Mouse (Mus musculus) heart, embryonic 12.5 days (tissue): ENCODE data around the gene Foxa2. TPM values are rescaled to one million over a fixed set of nuclear protein-coding genes. Genes with fewer than 3 reads are reported as not detected.

Experiments used
- ATAC-seq: fragments of 200-750 bp; cut with Nextera tagmentation; 2 replicates; pipeline ENCODE4 v1.8.0; 2017; ENCODE audit warnings: moderate TSS enrichment, moderate library complexity; ENCODE audit not compliant: insufficient number of reproducible peaks, low FRiP score
- H3K27ac ChIP-seq: fragments of 300-500 bp; sonication (generic); 2 replicates; pipeline ENCODE4 v1.5.1; 2016; ENCODE audit warnings: mild to moderate bottlenecking, moderate library complexity; ENCODE audit not compliant: poor library complexity, severe bottlenecking
- H3K27me3 ChIP-seq: fragments of 300-500 bp; sonication (generic); replicated peaks from 2 replicates; pipeline ENCODE4 v1.6.1; 2016; ENCODE audit warnings: mild to moderate bottlenecking, moderate library complexity
- H3K36me3 ChIP-seq: fragments of 300-500 bp; sonication (generic); 2 replicates; pipeline ENCODE4 v1.6.1; 2016; ENCODE audit warnings: mild to moderate bottlenecking, moderate library complexity
- H3K4me1 ChIP-seq: fragments of 300-500 bp; sonication (generic); replicated peaks from 2 replicates; pipeline ENCODE4 v1.6.1; 2016; ENCODE audit warnings: mild to moderate bottlenecking
- H3K4me2 ChIP-seq: fragments of 300-500 bp; sonication (generic); 2 replicates; pipeline ENCODE4 v1.6.1; 2016; ENCODE audit warnings: mild to moderate bottlenecking, moderate library complexity
- H3K4me3 ChIP-seq: fragments of 300-500 bp; sonication (generic); 2 replicates; pipeline ENCODE4 v1.5.1; 2016; ENCODE audit warnings: mild to moderate bottlenecking
- H3K9ac ChIP-seq: fragments of 300-500 bp; sonication (generic); 2 replicates; pipeline ENCODE4 v1.6.1; 2016; ENCODE audit warnings: mild to moderate bottlenecking, moderate library complexity
- H3K9me3 ChIP-seq: fragments of 300-500 bp; sonication (generic); replicated peaks from 2 replicates; pipeline ENCODE4 v1.6.1; 2016; ENCODE audit warnings: mild to moderate bottlenecking, moderate library complexity
- WGBS: fragments of 180-500 bp; shearing (Covaris S2); methylation state at CpG from one replicate; pipeline ENCODE4 v1.1.7; 2016; 5-methylcytosine and 5-hydroxymethylcytosine counted together
- polyA plus RNA-seq: library from polyadenylated mRNA; unstranded; fragments of >200 nt; fragmentation: Nextera tagmentation; extraction: Ambion mirVana; gene quantifications from 2 replicates; pipeline ENCODE4 v1.2.1, GENCODE M21; 2016

Foxa2 gene
- polyA plus RNA-seq, 1 experiment from 2014 or later: 0.55 TPM

DNA sequence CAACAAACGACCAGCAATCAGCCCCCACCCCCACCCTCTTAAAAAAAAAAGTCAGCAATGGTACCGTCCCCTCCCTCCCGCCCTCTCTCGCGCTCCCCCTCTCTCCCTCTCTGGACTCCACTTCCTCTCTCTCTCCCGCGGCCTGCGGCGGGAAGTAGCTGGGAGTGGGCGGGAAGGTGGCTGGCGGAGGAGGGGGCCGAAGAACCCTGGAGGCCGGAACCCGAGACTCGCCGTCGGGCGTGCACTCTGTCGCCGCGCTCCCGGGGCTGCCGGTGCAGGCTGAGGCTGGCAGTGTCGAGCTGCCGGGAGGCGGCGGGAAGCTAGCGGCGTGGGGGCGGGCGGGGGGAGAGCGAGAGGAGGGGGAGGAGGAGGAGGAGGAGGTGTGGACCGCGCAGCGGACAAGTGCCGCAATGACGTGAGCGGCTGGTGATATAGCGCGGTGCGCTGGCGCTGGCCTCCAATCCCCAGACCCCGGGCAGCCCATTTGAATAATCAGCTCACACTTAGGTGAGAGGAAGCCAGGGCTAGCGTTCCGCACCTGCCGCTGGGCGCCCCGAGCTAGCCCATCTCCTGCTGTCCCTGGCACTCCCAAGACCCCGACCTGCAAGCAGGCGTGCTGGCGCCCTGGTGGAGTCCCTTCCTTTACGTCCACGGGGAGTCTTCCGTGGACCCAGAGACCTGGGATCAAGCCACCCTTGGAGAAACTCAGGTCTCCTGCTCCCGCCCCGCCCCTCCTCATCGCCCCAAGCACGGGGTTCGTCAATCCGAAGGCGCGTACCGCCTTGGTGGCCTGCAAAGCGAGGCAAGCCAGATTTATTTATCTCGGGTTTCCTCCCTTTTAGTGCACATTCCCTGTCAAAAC, 601 bp downstream of the Foxa2 start:
- Histone ChIP-seq H3K4me1 (peaks cover 38% of the 10 kb centered on the region), H3K27ac (no peak overlapping the region), H3K9ac (peak overlapping the region; percentile 42), H3K36me3 (no peaks in the 10 kb centered on the region), H3K9me3 (no peaks in the 10 kb centered on the region), H3K4me2 (peak overlapping the region; percentile 69), H3K27me3 (peaks cover 96% of the 10 kb centered on the region), H3K4me3 (peak overlapping the region; percentile 50)
- ATAC-seq: peak; percentile 60
- WGBS: 1% methylated on average over 56 of the region's 65 CpGs

GRCm38 (mm10) chr2:148045543-148045936, 1.2 kb downstream of the Foxa2 start:
- H3K9me3 ChIP-seq: no peaks in the 10 kb centered on the region
- no peak overlapping the region for H3K9ac ChIP-seq
- peaks cover 96% of the 10 kb centered on the region for H3K27me3 ChIP-seq
- WGBS: under 1% methylated on average over 24 of the region's 25 CpGs
- H3K4me3 ChIP-seq: peak overlapping the region; percentile 50
- peaks cover 42% of the 10 kb centered on the region for H3K4me1 ChIP-seq
- peak overlapping the region; percentile 69 for H3K4me2 ChIP-seq
- no peak overlapping the region for H3K27ac ChIP-seq
- 0 out of 2 replicates have a peak, but pooled peaks have one; percentile 20 for ATAC-seq
- H3K36me3 ChIP-seq: no peaks in the 10 kb centered on the region

GRCm38 (mm10) chr2:148044877-148045539, 1.8 kb downstream of the Foxa2 start:
- peaks cover 97% of the 10 kb centered on the region for H3K27me3 ChIP-seq
- H3K4me3 ChIP-seq: peak overlapping the region; percentile 50
- no peaks in the 10 kb centered on the region for H3K9me3 ChIP-seq
- no peak overlapping the region for H3K9ac ChIP-seq
- peaks cover 45% of the 10 kb centered on the region for H3K4me1 ChIP-seq
- H3K36me3 ChIP-seq: no peaks in the 10 kb centered on the region
- H3K27ac ChIP-seq: no peak overlapping the region
- no peak for ATAC-seq
- under 1% methylated on average over 26 of the region's 26 CpGs for WGBS
- H3K4me2 ChIP-seq: peak overlapping the region; percentile 69

DNA sequence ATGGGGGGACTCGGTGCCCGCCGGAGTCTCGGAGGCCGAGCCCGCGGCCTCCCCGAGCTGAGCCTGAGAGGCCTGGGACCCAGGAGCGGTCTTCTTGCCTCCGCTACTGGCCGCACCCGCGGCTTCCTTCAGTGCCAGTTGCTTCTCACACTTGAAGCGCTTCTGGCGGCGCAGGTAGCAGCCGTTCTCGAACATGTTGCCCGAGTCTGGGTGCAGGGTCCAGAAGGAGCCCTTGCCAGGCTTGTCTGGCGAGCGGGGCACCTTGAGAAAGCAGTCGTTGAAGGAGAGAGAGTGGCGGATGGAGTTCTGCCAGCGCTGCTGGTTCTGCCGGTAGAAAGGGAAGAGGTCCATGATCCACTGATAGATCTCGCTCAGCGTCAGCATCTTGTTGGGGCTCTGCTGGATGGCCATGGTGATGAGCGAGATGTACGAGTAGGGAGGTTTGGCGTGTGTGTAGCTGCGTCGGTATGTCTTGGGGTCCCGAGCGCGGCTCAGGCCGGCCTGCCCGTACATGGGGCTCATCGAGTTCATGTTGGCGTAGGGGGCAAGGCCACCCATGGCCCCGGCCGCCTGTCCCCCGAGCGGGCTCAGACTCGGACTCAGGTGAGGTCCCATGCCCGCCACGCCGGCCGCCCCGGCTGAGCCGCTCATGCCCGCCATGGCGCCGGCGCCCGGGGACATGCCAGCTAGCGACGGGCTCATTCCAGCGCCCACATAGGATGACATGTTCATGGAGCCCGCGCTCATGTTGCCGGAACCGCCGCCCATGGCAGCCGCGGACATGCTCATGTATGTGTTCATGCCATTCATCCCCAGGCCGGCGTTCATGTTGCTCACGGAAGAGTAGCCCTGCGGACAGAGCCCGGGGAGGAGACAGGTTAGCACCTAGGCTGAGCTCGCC, 2.5 kb downstream of the Foxa2 start:
- Histone ChIP-seq H3K9ac (no peak overlapping the region), H3K27me3 (peaks cover 98% of the 10 kb centered on the region), H3K36me3 (no peaks in the 10 kb centered on the region), H3K4me1 (peaks cover 49% of the 10 kb centered on the region), H3K27ac (no peak overlapping the region), H3K9me3 (no peaks in the 10 kb centered on the region), H3K4me3 (peak overlapping the region; percentile 50), H3K4me2 (peak overlapping the region; percentile 69)
- 1% methylated on average over 70 of the region's 71 CpGs for WGBS
- no peak for ATAC-seq

- Histone ChIP-seq H3K36me3 (no peaks in the 10 kb centered on the region), H3K4me2 (peak overlapping the region; percentile 69), H3K27me3 (peaks cover 96% of the 10 kb centered on the region), H3K27ac (no peak overlapping the region), H3K4me3 (no peak overlapping the region), H3K4me1 (peaks cover 42% of the 10 kb centered on the region), H3K9me3 (no peaks in the 10 kb centered on the region), H3K9ac (no peak overlapping the region)
- 17% methylated on average over 17 of the region's 17 CpGs for WGBS
- ATAC-seq: no peak
Observed at GRCm38 (mm10) chr2:148043271-148043975, 3.3 kb downstream of the Foxa2 start.

GRCm38 (mm10) chr2:148042126-148042640, 4.6 kb downstream of the Foxa2 start:
- H3K4me3 ChIP-seq: no peak overlapping the region
- no peak overlapping the region for H3K9ac ChIP-seq
- WGBS: 20% methylated on average over 3 of the region's 3 CpGs
- no peak overlapping the region for H3K4me2 ChIP-seq
- H3K4me1 ChIP-seq: peaks cover 38% of the 10 kb centered on the region
- no peaks in the 10 kb centered on the region for H3K9me3 ChIP-seq
- H3K36me3 ChIP-seq: no peaks in the 10 kb centered on the region
- ATAC-seq: no peak
- no peak overlapping the region for H3K27ac ChIP-seq
- peaks cover 96% of the 10 kb centered on the region for H3K27me3 ChIP-seq

- Histone ChIP-seq H3K4me3 (no peak overlapping the region), H3K36me3 (no peaks in the 10 kb centered on the region), H3K27me3 (peaks cover 96% of the 10 kb centered on the region), H3K9ac (no peak overlapping the region), H3K4me1 (peaks cover 34% of the 10 kb centered on the region), H3K9me3 (no peaks in the 10 kb centered on the region), H3K27ac (no peak overlapping the region), H3K4me2 (no peak overlapping the region)
- ATAC-seq: no peak
- WGBS: 7% methylated on average over 5 of the region's 5 CpGs
Observed at GRCm38 (mm10) chr2:148041381-148041780, 5.4 kb downstream of the Foxa2 start.

DNA sequence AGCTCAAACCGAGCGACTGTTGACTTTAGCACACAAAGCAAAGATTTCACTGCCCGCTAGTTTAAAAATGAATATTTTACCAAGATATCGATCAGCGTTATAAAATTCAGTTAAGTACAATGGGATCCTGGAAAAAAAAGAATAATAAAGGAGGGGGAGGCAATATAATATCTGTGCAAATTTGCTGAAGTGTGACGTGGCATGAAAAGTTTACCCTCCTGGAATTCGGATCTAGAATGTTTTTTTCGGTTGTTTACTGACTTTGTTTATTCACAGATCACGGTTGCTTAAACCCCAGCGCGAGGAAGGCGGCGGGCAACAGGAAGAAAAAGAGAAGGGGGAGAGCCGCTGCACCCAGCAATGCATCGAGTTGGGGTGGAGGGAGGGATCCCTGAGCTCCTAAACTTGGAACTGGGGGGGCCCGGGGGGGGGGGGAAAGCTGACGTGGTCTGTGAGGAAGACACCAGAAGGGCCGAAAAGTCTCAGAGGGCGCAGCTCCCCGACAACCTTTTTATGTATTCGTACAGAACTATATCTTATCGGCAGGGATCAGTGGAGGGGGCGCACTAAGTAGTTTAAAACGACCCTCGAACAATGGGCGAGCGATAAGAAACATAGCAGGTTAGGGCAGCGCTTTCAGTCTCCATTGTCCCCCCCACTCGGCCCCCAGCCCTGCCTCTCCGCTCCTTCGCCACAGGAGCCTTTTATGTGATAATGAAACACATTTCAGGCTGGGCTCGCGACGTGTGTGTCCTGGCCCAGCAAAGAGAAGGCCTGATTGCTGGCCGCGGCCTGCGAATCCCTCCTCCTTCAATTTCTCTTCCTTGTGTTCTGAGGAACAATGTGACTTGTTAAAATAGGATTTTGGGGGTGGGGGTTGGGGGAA, 6.3 kb downstream of the Foxa2 start:
- no peaks in the 10 kb centered on the region for H3K9me3 ChIP-seq
- peaks cover 96% of the 10 kb centered on the region for H3K27me3 ChIP-seq
- H3K9ac ChIP-seq: no peak overlapping the region
- no peaks in the 10 kb centered on the region for H3K36me3 ChIP-seq
- H3K4me1 ChIP-seq: peaks cover 27% of the 10 kb centered on the region
- H3K27ac ChIP-seq: no peak overlapping the region
- no peak for ATAC-seq
- peak overlapping the region; percentile 41 for H3K4me2 ChIP-seq
- 1% methylated on average over 37 of the region's 37 CpGs for WGBS
- peak overlapping the region; percentile 23; the same call in 1 of the 2 replicates for H3K4me3 ChIP-seq

GRCm38 (mm10) chr2:148039351-148040235, 7.2 kb downstream of the Foxa2 start:
- Histone ChIP-seq H3K4me1 (peaks cover 18% of the 10 kb centered on the region), H3K27me3 (peaks cover 97% of the 10 kb centered on the region), H3K27ac (no peak overlapping the region), H3K9me3 (no peaks in the 10 kb centered on the region), H3K9ac (no peak overlapping the region), H3K4me3 (peak overlapping the region; percentile 23), H3K36me3 (no peaks in the 10 kb centered on the region), H3K4me2 (peak overlapping the region; percentile 41)
- under 1% methylated on average over 53 of the region's 53 CpGs for WGBS
- ATAC-seq: no peak
